Mouse (Mus musculus): ENCODE measurements around the gene Fat4.

DNA sequence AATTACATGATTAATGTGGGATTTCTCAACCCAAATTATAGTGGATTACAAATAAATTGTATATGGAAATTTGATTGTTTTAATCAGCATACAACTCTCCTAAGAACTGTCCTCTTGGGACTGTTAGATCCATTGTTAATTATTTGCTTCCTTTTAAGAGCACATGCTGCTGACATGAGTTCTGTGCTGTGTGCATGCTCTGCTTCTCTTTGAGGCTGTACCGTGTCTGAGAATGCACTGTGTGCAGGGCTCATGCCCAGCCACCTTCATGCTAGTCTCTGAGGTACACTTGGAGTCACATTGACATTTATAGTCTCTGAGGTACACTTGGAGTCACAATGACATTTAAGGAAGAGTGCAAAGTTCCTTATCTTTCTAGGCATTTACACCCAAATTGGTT is 58.4 kb downstream of the Fat4 start:
- no peak for TF ChIP-seq CTCF (IDR thresholded peaks at IDR 0.05; ENCODE audit: low read depth)
- TF ChIP-seq EP300 (IDR thresholded peaks at IDR 0.05; ENCODE audit: low read depth) = no peak
